Mouse (Mus musculus) embryonic facial prominence, embryonic 12.5 days (tissue): Measurements from ENCODE around the gene Pcna. TPM values are rescaled to one million over a fixed set of nuclear protein-coding genes. Genes with fewer than 3 reads are reported as not detected.
"Not testable (repeated sequence)": the region's sequence is repeated elsewhere in the genome, so short reads cannot be mapped to it uniquely, and the experiment has no call there.

Source experiments
- ATAC-seq: fragments of 200-750 bp; cut with Nextera tagmentation; 2 replicates; pipeline ENCODE4 v1.8.0; 2017; ENCODE audit not compliant: insufficient number of reproducible peaks, insufficient read depth, low FRiP score, low TSS enrichment
- H3K27ac ChIP-seq: fragments of 300-500 bp; sonication (generic); 2 replicates; pipeline ENCODE4 v1.5.1; 2016; ENCODE audit warnings: mild to moderate bottlenecking
- H3K27me3 ChIP-seq: fragments of 300-500 bp; sonication (generic); 2 replicates; pipeline ENCODE4 v1.6.1; 2016; ENCODE audit warnings: mild to moderate bottlenecking, moderate library complexity
- H3K36me3 ChIP-seq: fragments of 300-500 bp; sonication (generic); 2 replicates; pipeline ENCODE4 v1.6.1; 2016; ENCODE audit warnings: mild to moderate bottlenecking
- H3K4me1 ChIP-seq: fragments of 300-500 bp; sonication (generic); 2 replicates; pipeline ENCODE4 v1.6.1; 2016
- H3K4me2 ChIP-seq: fragments of 300-500 bp; sonication (generic); replicated peaks from 2 replicates; pipeline ENCODE4 v1.6.1; 2016; ENCODE audit warnings: mild to moderate bottlenecking, moderate library complexity
- H3K4me3 ChIP-seq: fragments of 300-500 bp; sonication (generic); 2 replicates; pipeline ENCODE4 v1.5.1; 2016; ENCODE audit warnings: mild to moderate bottlenecking
- H3K9ac ChIP-seq: fragments of 300-500 bp; sonication (generic); 2 replicates; pipeline ENCODE4 v1.6.1; 2016; ENCODE audit warnings: mild to moderate bottlenecking, moderate library complexity
- H3K9me3 ChIP-seq: fragments of 300-500 bp; sonication (generic); 2 replicates; pipeline ENCODE4 v1.6.1; 2016; ENCODE audit warnings: mild to moderate bottlenecking, moderate library complexity
- WGBS: fragments of 180-500 bp; shearing (Covaris S2); methylation state at CpG from one replicate; pipeline ENCODE4 v1.1.7; 2016; 5-methylcytosine and 5-hydroxymethylcytosine counted together
- polyA plus RNA-seq: library from polyadenylated mRNA; unstranded; fragments of >200 nt; fragmentation: Nextera tagmentation; extraction: Ambion mirVana; gene quantifications from 2 replicates; pipeline ENCODE4 v1.2.1, GENCODE M21; 2016

Pcna gene
- polyA plus RNA-seq, 1 experiment from 2014 or later: 261 TPM

DNA sequence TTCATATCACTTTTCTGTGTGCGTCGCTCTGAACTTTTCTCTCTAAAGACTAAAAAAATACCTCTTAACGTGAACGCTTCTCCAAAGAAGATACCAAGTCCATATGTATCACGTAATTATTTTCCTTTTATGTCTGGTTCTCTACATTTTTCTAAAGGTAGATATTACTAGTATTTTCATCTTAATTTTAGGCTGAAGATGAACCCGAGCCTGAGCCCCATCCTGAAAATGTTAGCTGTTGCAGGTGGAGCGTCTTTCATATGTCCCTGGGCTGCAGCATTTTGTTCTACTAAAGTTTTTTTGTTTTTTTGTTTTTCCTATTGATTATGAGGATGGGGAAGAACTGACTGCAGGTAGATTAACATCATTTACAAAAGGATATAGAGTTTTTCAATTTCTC, 489 bp upstream of the Pcna start:
- ATAC-seq: no peak
- WGBS: under 1% methylated on average over 7 of the region's 7 CpGs
- Histone ChIP-seq H3K27me3 (no peaks in the 10 kb centered on the region), H3K4me3 (peak overlapping the region; percentile 50), H3K36me3 (peaks cover 19% of the 10 kb centered on the region), H3K4me2 (peak overlapping the region; percentile 47), H3K4me1 (peaks cover 13% of the 10 kb centered on the region; the same call in 1 of the 2 replicates), H3K9me3 (no peaks in the 10 kb centered on the region), H3K9ac (0 out of 2 replicates have a peak overlapping the region, but pooled peaks have one; percentile 50), H3K27ac (peak overlapping the region; percentile 81)

DNA sequence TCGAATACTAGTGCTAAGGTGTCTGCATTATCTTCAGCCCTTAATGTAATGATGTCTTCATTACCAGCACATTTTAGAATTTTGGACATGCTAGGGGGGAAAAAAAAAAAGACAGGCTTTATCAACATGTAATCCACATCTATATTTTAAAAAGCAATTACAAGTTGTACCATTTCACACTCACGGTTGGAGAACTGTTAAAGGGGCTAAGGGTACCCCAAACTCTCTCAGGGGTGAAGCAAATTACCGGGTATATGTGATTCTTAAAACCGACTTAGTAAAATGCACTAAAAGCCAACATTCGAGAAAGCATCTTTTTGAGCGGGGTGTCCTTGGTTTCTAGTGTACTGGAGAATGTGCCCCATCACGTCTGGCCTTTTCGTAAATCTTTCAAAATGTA, 1.2 kb downstream of the Pcna start:
- H3K36me3 ChIP-seq: peaks cover 21% of the 10 kb centered on the region

DNA sequence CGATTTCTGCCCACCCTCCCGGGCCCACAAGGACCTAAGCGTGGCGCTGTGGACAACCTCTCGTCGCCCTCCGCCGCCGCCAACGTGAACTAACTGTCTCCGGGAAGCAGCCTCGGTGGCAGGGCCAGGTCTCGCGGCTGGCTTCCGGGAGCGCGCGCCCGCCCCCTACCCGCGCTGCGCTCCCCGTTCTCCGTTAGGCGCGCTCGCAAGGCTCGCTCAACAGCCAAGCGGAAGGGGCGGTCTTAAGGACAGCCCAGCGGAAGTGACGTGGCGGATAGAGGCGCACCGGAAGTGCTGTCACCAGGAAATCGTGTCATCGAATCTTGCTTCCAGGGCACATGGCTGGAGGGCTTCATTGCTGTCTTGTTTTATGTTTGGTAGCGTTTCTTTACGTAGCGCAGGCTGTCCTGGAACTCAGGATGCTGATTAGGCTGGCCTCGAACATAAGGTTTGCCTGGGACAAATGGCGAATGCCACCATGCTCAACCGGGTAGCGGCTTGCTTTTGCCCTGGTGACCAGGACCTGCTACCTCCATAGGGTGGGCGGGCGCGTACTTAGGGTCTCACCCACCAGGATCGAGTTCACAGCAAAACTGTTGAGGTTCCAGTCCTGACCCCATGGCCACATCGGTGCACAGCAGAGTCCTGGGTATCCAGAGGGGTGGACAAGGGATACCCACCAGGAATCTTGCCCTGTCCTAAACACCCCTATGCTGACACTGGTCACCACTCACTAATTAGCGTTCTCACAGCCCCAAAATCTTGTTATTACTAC, 5.4 kb downstream of the Pcna start, which contains the start of gene Tmem230:
TSS of gene Tmem230 (minus strand) at position 269 of the 775 bp plus-strand sequence.
- no peaks in the 10 kb centered on the region for H3K9me3 ChIP-seq
- peak within 1 kb of the TSS; percentile 77 for H3K27ac ChIP-seq
- peak within 1 kb of the TSS; percentile 61 for H3K4me3 ChIP-seq
- peak; percentile 91 for ATAC-seq
- H3K36me3 ChIP-seq: peaks cover 31% of the 10 kb centered on the region
- peaks cover 15% of the 10 kb centered on the region; the same call in 1 of the 2 replicates for H3K4me1 ChIP-seq
- no peaks in the 10 kb centered on the region for H3K27me3 ChIP-seq
- 5% methylated on average over 50 of the region's 50 CpGs for WGBS
- peak within 1 kb of the TSS; percentile 66 for H3K9ac ChIP-seq
- H3K4me2 ChIP-seq: peak within 1 kb of the TSS; percentile 80

More for the DNA sequence above, 1.2 kb downstream of the Pcna start:
- peak overlapping the region; percentile 47 for H3K4me2 ChIP-seq
- no peaks in the 10 kb centered on the region for H3K9me3 ChIP-seq
- H3K27ac ChIP-seq: peak overlapping the region; percentile 81; the same call in 1 of the 2 replicates
- H3K9ac ChIP-seq: peak overlapping the region; percentile 50
- no peak for ATAC-seq
- no peaks in the 10 kb centered on the region for H3K27me3 ChIP-seq
- H3K4me3 ChIP-seq: peak overlapping the region; percentile 50
- WGBS: 13% methylated on average over 8 of the region's 8 CpGs
- H3K4me1 ChIP-seq: peaks cover 15% of the 10 kb centered on the region; the same call in 1 of the 2 replicates

DNA sequence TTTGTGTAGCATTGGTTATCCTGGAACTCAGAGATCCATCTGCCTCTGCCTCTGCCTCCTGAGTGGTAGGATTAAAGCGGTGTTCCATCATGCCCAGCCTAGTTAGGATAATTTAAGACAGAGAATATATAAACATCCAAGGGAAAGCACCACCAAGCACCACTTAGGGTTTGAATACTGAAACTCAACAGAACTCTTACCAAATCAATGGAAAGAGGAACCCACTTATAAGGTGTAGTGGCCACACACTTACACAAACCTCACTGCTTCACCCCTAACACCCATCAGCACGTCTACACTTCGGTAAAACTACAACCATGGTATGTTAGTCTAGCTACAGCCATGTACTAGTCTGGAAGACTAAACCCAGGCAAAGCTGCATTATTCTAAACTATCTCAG, 9.7 kb downstream of the Pcna start:
- H3K4me3 ChIP-seq: no peak overlapping the region
- H3K27me3 ChIP-seq: no peaks in the 10 kb centered on the region
- no peak for ATAC-seq
- no peak overlapping the region for H3K27ac ChIP-seq
- H3K9me3 ChIP-seq: no peaks in the 10 kb centered on the region
- peaks cover 13% of the 10 kb centered on the region; the same call in 1 of the 2 replicates for H3K36me3 ChIP-seq
- WGBS: 93% methylated on average over 3 of the region's 3 CpGs
- H3K9ac ChIP-seq: no peak overlapping the region
- no peaks in the 10 kb centered on the region for H3K4me1 ChIP-seq
- H3K4me2 ChIP-seq: no peak overlapping the region

DNA sequence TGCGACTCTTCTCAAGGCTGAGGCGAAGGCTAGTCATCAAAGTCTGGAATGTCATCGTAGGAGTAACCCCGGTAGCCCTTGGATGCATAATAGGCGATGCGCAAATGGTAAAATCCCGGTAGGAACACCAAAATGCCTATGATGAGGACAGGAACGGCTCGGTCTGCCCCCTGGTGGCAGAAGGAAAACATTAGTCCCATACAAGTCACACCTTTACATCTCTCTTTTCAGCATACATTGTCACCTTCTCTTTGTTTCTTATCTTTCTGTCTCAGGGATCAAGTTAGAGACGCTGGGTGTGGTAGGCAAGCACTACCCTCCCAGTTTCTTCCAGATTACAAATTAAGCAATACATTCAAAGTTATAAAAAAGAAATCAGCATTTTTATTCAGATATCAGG, 12.7 kb downstream of the Pcna start:
- H3K9ac ChIP-seq, H3K27ac ChIP-seq, H3K4me2 ChIP-seq, ATAC-seq, H3K4me1 ChIP-seq, H3K9me3 ChIP-seq, H3K27me3 ChIP-seq, H3K4me3 ChIP-seq: not testable (repeated sequence)
- peaks cover 13% of the 10 kb centered on the region; the same call in 1 of the 2 replicates for H3K36me3 ChIP-seq
- 35% methylated on average over 8 of the region's 10 CpGs for whole genome bisulfite sequencing

DNA sequence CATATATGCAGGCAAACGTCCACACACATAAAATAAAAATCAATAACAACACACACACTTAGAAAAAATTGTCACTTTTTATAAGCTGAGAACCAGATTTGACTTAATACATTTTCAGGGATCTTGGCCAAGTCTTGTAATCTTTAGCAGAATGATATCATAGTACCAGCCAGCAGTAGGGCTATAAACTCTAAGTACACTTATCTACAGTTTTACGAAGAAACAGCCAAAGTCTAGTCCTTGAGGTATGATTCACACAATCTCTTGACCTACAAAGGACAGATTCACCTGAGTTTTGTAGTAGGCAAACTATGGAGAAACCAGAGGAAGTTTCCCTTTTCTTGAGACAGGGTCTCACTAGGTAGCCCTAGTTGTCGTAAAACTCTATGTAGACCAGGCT, 13.7 kb downstream of the Pcna start:
- H3K4me3 ChIP-seq: not testable (repeated sequence)
- 90% methylated on average over 3 of the region's 3 CpGs for WGBS

DNA sequence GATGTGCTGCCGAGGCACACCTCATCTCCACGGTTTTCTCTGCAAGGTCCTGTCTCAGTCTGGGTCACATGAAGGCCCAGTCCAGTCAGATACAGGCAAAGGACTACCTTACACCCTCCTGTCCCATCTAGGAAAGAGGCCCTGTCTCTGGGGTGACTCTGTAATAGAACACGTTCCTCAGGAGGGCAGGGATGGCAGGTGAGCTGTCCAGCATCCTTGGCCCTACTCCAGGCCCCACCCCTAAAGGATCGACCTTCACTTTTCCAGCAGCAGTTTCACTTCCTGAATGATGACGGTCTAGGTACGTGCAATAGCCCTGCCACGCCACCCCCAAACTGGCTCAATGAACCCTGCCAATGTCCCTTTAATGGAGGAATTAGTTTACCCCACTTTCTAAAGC, 17.1 kb downstream of the Pcna start:
- H3K36me3 ChIP-seq: no peaks in the 10 kb centered on the region
- no peaks in the 10 kb centered on the region for H3K4me1 ChIP-seq
- no peak overlapping the region for H3K9ac ChIP-seq
- 75% methylated on average over 7 of the region's 7 CpGs for WGBS
- no peak overlapping the region for H3K27ac ChIP-seq
- no peak for ATAC-seq
- no peak overlapping the region for H3K4me3 ChIP-seq
- no peaks in the 10 kb centered on the region for H3K9me3 ChIP-seq
- no peaks in the 10 kb centered on the region for H3K27me3 ChIP-seq
- H3K4me2 ChIP-seq: no peak overlapping the region

More for the DNA sequence above, 13.7 kb downstream of the Pcna start:
- H3K9ac ChIP-seq, H3K27ac ChIP-seq, H3K4me1 ChIP-seq, ATAC-seq, H3K4me2 ChIP-seq, H3K27me3 ChIP-seq, H3K36me3 ChIP-seq, H3K9me3 ChIP-seq: not testable (repeated sequence)

DNA sequence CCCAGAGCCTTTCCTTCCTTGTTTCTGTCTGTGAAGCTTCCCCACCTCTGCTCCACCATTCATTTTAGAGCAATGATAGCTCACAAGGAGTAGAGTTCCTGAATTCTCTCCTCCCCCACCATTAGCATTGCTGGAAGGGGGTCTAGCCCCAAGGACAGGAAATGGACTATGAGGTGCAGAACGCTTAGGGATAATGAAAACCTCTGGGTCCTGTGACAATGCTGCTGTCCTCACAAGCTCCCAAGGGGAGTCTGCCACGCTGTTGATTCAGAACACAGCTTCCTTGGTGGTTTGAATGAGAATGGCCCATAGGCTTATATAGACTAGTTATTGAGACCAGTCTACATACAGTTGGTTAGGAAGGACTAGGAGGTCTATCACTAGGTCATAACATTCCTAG, 17.8 kb downstream of the Pcna start:
- H3K27ac ChIP-seq: no peak overlapping the region
- H3K9me3 ChIP-seq: no peaks in the 10 kb centered on the region
- H3K4me1 ChIP-seq: no peaks in the 10 kb centered on the region
- H3K4me2 ChIP-seq: no peak overlapping the region
- 47% methylated on average over 2 of the region's 2 CpGs for WGBS
- no peak overlapping the region for H3K4me3 ChIP-seq
- no peak for ATAC-seq
- H3K9ac ChIP-seq: no peak overlapping the region
- no peaks in the 10 kb centered on the region for H3K36me3 ChIP-seq
- H3K27me3 ChIP-seq: no peaks in the 10 kb centered on the region

DNA sequence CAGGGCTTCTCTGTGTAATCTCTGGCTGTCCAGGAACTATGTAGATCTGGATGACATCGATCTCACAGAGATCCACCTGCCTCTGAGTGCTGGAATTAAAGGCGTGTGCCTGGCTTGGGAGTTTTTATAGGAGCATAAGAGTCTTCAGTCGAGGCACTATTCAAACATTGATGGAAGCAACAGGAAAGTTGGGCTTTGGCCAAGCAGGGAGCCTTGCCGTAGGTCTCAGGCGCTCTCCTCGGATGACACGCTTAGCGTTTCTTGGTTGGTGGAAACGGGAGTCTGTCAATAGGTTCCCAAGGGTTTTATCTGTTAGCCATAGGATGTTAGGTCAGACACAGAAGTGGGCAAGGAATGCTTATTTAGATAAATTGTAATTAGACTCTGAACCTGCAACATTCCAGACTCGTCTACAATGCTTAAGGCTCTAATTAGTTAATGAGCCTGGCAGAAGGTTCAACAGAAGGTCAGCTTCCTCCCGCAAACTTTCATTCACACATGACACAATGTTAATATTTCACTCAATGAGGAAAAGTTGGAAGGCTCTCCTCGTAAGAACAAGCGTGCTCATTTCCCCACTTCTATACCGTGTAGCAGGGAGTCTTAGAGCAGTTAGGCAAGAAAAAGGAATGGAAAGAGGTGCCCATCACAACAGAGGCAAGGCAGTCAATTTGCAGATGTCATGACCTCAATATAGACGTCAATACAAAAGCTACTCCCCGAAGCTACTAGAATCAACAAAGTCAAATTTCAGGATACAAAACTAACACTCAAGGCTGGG, 18.9 kb downstream of the Pcna start:
- no peak overlapping the region for H3K4me2 ChIP-seq
- no peak for ATAC-seq
- H3K27me3 ChIP-seq: no peaks in the 10 kb centered on the region
- H3K9me3 ChIP-seq: no peaks in the 10 kb centered on the region
- no peak overlapping the region for H3K4me3 ChIP-seq
- no peaks in the 10 kb centered on the region for H3K36me3 ChIP-seq
- no peaks in the 10 kb centered on the region for H3K4me1 ChIP-seq
- 63% methylated on average over 16 of the region's 16 CpGs for WGBS
- H3K9ac ChIP-seq: no peak overlapping the region
- H3K27ac ChIP-seq: no peak overlapping the region

DNA sequence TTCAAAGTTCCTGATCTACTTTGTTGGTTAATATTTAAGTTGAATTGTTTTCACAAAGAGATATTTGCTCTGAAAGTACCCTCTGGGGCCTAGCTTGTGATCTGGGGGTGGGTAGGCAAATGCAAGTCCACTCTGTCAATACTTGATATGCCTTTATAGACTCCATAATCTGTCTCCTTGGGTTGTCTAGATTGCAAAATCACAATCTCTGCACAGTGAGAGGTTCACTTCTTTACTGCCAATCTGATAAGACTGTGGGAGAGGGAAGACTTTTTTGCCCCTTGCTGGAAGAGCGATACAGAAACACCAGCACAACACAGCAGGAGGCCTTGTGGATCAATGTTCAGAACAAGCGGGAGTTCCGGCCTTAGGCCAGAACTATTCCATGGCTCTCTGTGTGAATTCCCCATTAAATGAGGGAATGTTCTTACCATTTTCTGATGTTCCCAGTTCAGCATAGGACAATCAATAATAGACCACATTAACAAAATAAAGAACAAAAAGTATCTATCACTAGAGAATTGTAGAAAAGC, 20.6 kb downstream of the Pcna start:
- no peak overlapping the region for H3K4me2 ChIP-seq
- H3K9ac ChIP-seq: no peak overlapping the region
- no peak overlapping the region for H3K4me3 ChIP-seq
- H3K36me3 ChIP-seq: no peaks in the 10 kb centered on the region
- H3K9me3 ChIP-seq: no peaks in the 10 kb centered on the region
- no peaks in the 10 kb centered on the region for H3K4me1 ChIP-seq
- no peak for ATAC-seq
- H3K27me3 ChIP-seq: no peaks in the 10 kb centered on the region
- WGBS: 79% methylated on average over 3 of the region's 3 CpGs
- H3K27ac ChIP-seq: no peak overlapping the region

DNA sequence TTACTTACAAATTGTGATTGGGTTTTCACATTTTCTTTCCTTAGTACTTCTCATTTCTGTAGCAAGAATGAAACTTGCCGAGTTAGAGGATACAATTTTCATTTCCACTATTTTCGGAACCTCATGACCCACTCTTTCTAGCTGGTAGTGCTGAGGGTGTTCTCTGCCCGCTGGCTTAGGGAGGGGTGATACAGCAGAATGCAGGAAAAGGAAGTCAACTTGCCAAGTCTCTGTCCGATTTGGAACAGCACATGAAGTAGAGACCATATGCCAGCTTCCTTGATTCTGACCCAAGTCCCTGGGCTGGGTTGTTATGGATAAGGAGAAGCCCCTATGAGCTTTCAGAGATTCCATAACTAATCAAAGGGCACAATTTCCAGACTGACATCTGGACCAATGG, 28.8 kb downstream of the Pcna start:
- no peak overlapping the region for H3K9ac ChIP-seq
- no peaks in the 10 kb centered on the region for H3K4me1 ChIP-seq
- H3K9me3 ChIP-seq: no peaks in the 10 kb centered on the region
- H3K4me3 ChIP-seq: no peak overlapping the region
- WGBS: 86% methylated on average over 4 of the region's 4 CpGs
- H3K36me3 ChIP-seq: no peaks in the 10 kb centered on the region
- no peak overlapping the region for H3K27ac ChIP-seq
- H3K4me2 ChIP-seq: no peak overlapping the region
- ATAC-seq: no peak
- H3K27me3 ChIP-seq: no peaks in the 10 kb centered on the region
